Mouse (Mus musculus) fat pad, adult 2 months (tissue): ENCODE data around the gene Gm20388.

Source experiments
- DNase-seq: peaks from one replicate; pipeline ENCODE4 v3.0.0-alpha.2; 2011; ENCODE audit warnings: low read depth, low spot score; ENCODE audit errors: extremely low read depth

The Gm20388 gene

DNA sequence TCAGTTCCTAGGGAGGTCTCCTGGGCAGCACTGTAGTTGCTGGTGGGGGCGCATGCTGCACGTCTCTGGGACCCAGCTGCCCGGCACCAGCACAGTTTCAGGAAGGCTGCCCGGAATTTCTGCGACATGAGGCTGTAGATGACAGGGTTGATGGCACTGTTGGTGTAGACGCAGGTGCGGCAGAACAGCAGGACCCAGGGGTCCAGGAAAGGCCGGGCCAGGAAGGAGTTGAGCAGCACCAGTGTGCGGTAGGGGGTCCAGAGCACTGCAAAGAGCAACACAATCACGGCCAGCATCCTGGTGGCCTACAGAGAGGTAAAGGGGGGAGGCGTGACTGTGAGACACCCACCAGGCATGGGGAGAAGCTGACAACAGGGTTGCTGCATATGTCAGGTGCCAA lies 2446.6 kb downstream of the Gm20388 start:
- no peak for DNase-seq

DNA sequence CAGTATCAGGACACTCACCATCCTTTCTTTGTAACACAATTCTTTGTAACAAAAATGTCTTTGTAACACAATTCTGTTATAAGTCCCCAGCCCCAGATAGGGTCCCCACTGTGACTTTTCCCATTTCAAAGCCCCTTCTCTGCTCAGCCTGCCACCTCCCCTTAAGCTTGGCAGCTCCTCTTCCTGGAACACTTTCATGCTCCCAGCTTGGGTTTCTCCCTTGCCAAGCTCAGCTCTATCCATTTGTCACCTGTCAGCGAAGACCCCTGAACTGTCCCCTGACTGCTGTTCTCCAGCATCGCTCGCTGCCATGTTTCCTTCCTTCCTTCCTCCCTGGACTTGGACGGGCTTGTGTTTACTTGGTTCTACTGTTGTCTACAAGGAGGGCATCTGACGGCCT lies 2447.0 kb downstream of the Gm20388 start:
- no peak for DNase-seq

DNA sequence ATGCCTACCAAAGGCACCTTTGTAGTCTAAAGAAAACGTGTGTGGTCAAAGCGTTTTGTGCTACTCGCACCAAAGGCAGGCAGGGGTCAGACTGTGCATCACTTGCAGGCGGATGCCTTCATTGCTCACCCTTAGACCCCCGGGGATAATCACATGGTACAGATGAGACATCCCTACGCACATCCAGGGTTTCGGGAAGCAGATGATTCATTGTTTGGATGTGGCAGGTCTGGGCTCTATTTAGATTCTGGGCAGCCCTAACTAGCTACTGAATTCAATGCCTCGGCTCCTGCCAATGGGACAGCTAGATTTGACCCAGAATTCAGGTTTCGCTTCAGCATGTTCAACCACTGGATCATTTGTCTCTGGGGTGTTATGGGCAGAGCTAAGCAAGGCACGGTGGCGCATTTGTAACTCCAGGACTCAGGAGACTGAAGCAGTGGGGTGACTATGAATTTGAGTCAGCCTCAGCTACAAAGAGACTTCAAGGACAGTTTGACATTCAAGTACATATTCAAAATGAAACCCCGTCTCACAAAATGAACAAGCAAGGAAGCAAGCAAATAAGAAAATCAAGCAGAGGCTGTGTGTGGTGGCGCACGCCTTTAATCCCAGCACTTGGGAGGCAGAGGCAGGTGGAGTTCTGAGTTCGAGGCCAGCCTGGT lies 2448.6 kb downstream of the Gm20388 start:
- no peak for DNase-seq

- no peak for DNase-seq
These were observed 2450.2 kb downstream of the Gm20388 start, which contains the start of gene Trhr2 for GRCm38 (mm10) chr8:122360696-122361416. Trhr2 (minus strand) TSS chr8:122360746.

GRCm38 (mm10) chr8:122362271-122362670 lies 2451.6 kb downstream of the Gm20388 start:
- DNase-seq, result no peak

- no peak for DNase-seq
These were observed 2452.3 kb downstream of the Gm20388 start for GRCm38 (mm10) chr8:122362967-122363366.

- no peak for DNase-seq
These were observed 2457.9 kb downstream of the Gm20388 start for GRCm38 (mm10) chr8:122368494-122368893.

- no peak for DNase-seq
These were observed 2459.0 kb downstream of the Gm20388 start for GRCm38 (mm10) chr8:122369665-122370064.

GRCm38 (mm10) chr8:122371706-122372105 lies 2461.1 kb downstream of the Gm20388 start:
- peak; percentile 19 for DNase-seq

DNA sequence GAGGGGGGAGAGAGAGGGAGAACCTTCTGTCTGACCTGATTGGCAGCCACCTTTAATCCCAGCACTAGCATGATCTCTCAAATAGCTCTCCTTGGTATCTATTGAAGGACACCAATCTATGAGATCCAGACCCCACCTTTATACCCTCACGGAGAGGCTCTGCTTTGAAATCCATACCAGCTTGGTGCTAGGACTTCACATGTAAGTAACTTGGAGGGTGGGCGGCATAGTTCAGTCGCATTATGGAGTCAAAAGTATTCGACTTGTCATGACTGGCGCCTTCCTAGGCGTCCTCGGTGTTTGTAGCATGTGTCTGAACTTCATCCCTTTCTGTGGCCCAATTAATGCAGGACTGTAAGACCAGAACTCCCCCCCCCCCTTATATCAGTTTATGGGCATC lies 2464.7 kb downstream of the Gm20388 start:
- DNase-seq, result no peak

DNA sequence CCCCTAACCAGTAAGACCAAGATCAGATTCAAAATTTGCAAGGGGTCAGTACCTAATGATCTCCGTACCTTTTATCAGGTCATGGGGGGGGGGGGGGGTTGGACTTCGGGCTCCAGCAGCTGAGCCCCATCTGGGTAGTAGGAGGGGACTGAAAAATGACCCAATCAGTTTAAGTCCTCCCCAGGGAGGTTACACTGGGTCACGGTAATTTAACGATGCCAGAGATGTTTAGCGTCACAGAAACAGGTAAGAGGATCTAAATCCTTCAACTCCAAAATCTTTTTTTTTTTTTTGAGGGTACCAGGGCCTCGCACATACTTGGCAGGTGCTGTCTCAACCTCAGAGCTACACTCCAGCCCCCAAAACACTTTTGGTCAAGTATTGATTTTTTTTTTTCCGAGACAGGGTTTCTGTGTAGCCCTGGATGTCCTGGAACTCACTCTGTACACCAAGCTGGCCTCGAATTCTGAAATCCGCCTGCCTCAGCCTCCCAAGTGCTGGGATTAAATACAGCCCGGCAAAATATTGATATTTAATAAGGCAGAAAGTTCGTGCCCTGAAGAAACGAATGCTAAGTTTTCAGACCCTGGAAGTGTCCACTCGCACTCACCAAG lies 2465.2 kb downstream of the Gm20388 start:
- DNase-seq, result no peak

GRCm38 (mm10) chr8:122376365-122377231 lies 2466.0 kb downstream of the Gm20388 start, which contains the start of gene Zc3h18:
Zc3h18 (plus strand) TSS chr8:122376609.
- DNase-seq, result peak; percentile 37

GRCm38 (mm10) chr8:122383039-122383438 lies 2472.4 kb downstream of the Gm20388 start:
- no peak for DNase-seq

GRCm38 (mm10) chr8:122389357-122389756 lies 2478.7 kb downstream of the Gm20388 start:
- no peak for DNase-seq

DNA sequence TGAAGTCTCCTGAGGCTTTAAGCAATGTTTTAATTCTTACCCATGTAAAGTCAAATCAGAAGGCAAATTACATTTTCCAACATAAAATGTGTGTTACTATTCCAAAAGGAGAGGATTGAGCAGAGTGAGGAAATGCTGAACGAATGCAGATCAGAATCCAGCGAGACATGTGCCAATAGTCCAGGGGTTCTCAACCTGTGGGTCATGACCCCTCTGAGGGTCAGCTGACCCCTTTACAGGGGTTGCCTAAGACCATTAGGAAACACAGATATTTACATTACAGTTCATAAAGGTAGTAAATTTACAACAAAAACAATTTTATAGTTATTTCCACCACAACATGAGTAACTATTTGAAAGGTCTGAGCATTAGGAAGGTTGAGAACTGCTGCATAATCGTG lies 2480.1 kb downstream of the Gm20388 start:
- no peak for DNase-seq

GRCm38 (mm10) chr8:122393717-122394116 lies 2483.1 kb downstream of the Gm20388 start:
- DNase-seq, result no peak

GRCm38 (mm10) chr8:122395291-122395690 lies 2484.7 kb downstream of the Gm20388 start:
- no peak for DNase-seq

GRCm38 (mm10) chr8:122398186-122398585 lies 2487.5 kb downstream of the Gm20388 start:
- no peak for DNase-seq

- no peak for DNase-seq
These were observed 2494.6 kb downstream of the Gm20388 start for GRCm38 (mm10) chr8:122405146-122405805.

DNA sequence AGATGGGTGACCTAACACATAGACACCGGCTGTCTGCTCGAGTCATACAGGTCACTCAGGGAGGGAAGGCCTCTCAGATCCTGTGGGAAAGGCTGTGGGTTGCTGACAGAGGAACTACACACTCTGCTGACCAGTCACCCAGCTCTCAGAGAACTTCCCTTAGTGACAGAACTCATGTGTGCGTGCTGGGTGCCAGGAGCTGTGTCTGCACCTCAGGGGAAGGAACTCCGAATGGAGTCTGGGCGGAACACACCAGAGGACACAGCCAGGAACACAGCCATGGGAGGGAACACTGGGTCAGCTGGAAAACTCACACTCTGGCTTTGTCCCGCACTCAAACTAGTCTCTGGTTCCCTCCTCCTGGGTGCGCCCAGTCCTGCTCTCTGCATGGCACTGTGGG lies 2497.0 kb downstream of the Gm20388 start:
- no peak for DNase-seq
